Mouse (Mus musculus): ENCODE measurements around the gene Trio.
A peak's percentile ranks its signal among the peaks of the same experiment; 100 is the strongest.

The Trio gene

DNA sequence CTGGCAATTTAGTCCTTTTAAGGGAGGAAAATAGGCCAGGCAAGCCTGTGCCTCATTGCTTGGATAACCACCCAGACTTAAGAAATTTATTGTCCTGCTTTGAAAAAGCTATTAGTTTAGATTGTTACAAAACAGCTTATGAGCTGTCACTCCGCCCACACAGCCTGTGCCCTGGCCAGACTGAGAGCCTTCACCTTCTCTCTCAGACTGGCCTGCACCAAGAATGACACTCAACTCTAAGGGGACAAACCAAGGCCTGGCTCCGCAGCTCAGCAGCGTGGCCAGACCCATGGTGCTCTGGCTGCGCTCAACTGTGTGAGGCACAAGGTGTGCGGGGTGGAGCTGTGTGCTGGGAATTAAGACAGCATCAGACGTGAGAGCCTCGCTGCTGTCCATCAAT, 254.1 kb downstream of the Trio start:
- Histone ChIP-seq H3K27me3 (ENCODE audit: control insufficient read depth, insufficient read depth, low read length, poor library complexity, severe bottlenecking) (no peaks in the 10 kb centered on the region), H3K36me3 (ENCODE audit: control insufficient read depth, insufficient read depth, low read length, poor library complexity, severe bottlenecking) (no peaks in the 10 kb centered on the region)
- DNase-seq (ENCODE audit: low read depth, low spot score), result peak; percentile 42

- DNase-seq (ENCODE audit: low read depth, low spot score), result peak; percentile 69
- H3K36me3 ChIP-seq (ENCODE audit: control insufficient read depth, insufficient read depth, low read length, poor library complexity, severe bottlenecking), result no peaks in the 10 kb centered on the region
- H3K27me3 ChIP-seq (ENCODE audit: control insufficient read depth, insufficient read depth, low read length, poor library complexity, severe bottlenecking), result no peaks in the 10 kb centered on the region
These were observed 255.0 kb downstream of the Trio start for GRCm38 (mm10) chr15:27770513-27771196.

- Histone ChIP-seq H3K36me3 (ENCODE audit: control insufficient read depth, insufficient read depth, low read length, poor library complexity, severe bottlenecking) (no peaks in the 10 kb centered on the region), H3K27me3 (ENCODE audit: control insufficient read depth, insufficient read depth, low read length, poor library complexity, severe bottlenecking) (no peaks in the 10 kb centered on the region)
- no peak for DNase-seq (ENCODE audit: low read depth, low spot score)
These were observed 264.2 kb downstream of the Trio start for GRCm38 (mm10) chr15:27761416-27761815.

GRCm38 (mm10) chr15:27760655-27761054, 265.0 kb downstream of the Trio start:
- H3K36me3 ChIP-seq (ENCODE audit: control insufficient read depth, insufficient read depth, low read length, poor library complexity, severe bottlenecking), result no peaks in the 10 kb centered on the region
- no peaks in the 10 kb centered on the region for H3K27me3 ChIP-seq (ENCODE audit: control insufficient read depth, insufficient read depth, low read length, poor library complexity, severe bottlenecking)
- DNase-seq (ENCODE audit: low read depth, low spot score), result no peak

DNA sequence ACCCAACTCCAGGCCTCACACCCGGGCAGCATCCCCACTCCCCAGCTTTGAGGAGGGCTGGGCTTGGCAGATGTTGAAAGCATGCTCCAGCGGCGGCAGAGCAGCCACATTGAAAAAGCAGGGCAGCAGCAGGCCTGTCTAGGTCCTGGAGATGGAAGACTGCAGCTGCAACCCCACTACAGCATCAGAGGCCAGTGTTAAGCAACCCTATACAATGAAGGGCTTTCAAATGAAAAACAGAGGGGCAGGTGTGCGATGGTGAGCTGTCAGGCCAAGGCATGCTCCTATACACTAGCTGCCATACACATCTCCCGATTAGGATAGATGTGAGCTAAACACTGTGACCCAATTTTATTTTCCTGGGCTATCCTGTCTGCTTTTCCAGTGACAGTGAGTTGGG, 265.8 kb downstream of the Trio start:
- no peaks in the 10 kb centered on the region for H3K27me3 ChIP-seq (ENCODE audit: control insufficient read depth, insufficient read depth, low read length, poor library complexity, severe bottlenecking)
- no peak for DNase-seq (ENCODE audit: low read depth, low spot score)
- H3K36me3 ChIP-seq (ENCODE audit: control insufficient read depth, insufficient read depth, low read length, poor library complexity, severe bottlenecking), result no peaks in the 10 kb centered on the region

DNA sequence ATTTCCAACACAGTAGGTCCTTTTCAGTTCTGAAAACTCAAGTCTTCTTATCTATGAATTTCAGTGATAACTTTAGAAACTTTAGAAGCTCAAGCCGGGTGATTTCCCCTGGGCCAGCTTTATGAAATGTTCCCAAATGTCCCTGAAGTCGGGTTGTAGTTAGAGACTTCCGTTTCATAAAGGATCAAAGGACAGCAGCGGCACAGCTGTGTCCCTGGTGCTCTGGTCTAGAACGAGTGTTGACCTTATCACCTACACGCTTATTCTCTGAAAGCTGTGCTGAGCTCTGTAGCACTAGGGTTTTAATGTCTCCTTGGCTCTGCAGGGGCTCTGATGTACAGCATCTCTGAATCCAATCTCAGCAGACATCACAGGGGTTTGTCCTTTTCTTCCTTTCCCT, 267.0 kb downstream of the Trio start:
- Histone ChIP-seq H3K27me3 (ENCODE audit: control insufficient read depth, insufficient read depth, low read length, poor library complexity, severe bottlenecking) (no peaks in the 10 kb centered on the region), H3K36me3 (ENCODE audit: control insufficient read depth, insufficient read depth, low read length, poor library complexity, severe bottlenecking) (no peaks in the 10 kb centered on the region)
- no peak for DNase-seq (ENCODE audit: low read depth, low spot score)

DNA sequence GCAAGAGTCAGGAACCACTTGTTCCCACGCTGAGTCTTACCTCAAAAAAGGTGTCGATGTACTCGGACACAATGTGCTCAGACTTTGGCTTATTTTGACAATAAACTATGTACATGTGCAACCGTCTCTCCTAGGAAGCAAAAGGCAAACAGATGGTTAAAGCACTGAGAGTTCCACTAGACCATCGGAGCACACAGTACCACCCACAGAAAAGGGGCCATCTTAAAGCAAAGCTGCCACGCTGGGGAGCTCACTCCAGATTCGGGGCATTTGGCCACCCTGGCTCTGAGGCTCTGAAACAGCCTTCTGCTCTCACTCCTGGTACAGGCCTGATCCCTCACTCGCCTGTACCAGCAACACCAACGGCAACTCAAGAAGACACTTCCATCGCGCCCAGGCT, 269.2 kb downstream of the Trio start:
- Histone ChIP-seq H3K27me3 (ENCODE audit: control insufficient read depth, insufficient read depth, low read length, poor library complexity, severe bottlenecking) (no peaks in the 10 kb centered on the region), H3K36me3 (ENCODE audit: control insufficient read depth, insufficient read depth, low read length, poor library complexity, severe bottlenecking) (no peaks in the 10 kb centered on the region)
- DNase-seq (ENCODE audit: low read depth, low spot score), result no peak

DNA sequence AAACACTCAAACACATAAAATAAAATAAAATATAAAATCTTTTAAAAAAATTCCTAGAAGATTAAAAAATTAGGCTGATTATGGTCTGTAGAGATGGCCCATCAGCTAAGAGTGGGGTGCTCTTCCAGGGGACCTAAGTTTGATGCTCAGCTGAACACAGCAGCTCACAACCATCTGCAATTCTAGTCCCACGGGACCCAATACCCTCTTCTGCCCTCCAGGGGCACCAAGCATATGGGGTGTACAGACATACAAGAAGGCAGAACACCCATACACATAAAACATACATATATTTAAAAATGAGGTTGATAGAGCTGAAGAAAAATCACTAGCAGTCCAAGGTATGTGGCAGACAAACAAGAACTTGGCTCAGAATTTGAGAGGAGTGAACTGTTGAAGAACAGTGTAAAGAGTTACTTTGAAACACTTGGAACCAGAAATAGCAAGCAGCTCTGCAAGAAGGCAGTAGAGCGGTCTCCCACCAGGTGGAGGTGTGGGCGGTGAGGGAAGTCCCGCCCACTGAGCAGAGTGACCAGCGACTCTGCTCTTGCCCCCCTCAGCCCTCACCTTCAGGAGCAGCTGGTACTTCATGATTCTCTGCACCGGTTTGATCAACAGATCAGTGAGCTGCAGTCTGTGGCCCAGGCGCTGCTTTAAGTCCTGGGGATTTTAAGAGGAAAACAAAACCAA, 270.9 kb downstream of the Trio start:
- DNase-seq (ENCODE audit: low read depth, low spot score), result peak; percentile 70
- Histone ChIP-seq H3K36me3 (ENCODE audit: control insufficient read depth, insufficient read depth, low read length, poor library complexity, severe bottlenecking) (peaks cover 1% of the 10 kb centered on the region; the same call in 1 of the 2 replicates), H3K27me3 (ENCODE audit: control insufficient read depth, insufficient read depth, low read length, poor library complexity, severe bottlenecking) (no peaks in the 10 kb centered on the region)

DNA sequence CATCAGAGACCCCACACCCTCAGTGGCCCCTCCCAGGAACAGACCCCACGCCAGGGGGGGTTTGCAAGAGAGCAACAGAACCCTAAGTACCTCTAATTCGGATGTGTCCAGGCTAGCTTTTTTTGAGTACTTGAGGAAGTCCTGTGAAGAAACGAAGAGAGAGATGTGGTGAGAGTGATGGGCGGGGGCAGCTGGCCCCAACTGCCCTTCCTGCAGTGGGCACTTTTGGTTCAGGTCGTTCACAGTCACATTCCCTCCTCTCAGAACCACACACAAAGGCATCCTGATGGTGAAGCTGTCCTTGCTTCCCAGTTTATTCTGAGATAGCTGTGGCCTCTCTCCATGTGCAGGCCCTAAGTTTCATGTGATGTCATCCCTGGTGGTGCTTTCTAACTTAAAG, 271.7 kb downstream of the Trio start:
- Histone ChIP-seq H3K36me3 (ENCODE audit: control insufficient read depth, insufficient read depth, low read length, poor library complexity, severe bottlenecking) (peaks cover 2% of the 10 kb centered on the region; the same call in 1 of the 2 replicates), H3K27me3 (ENCODE audit: control insufficient read depth, insufficient read depth, low read length, poor library complexity, severe bottlenecking) (no peaks in the 10 kb centered on the region)
- no peak for DNase-seq (ENCODE audit: low read depth, low spot score)

GRCm38 (mm10) chr15:27752677-27753342, 272.8 kb downstream of the Trio start:
- DNase-seq (ENCODE audit: low read depth, low spot score), result no peak
- Histone ChIP-seq H3K27me3 (ENCODE audit: control insufficient read depth, insufficient read depth, low read length, poor library complexity, severe bottlenecking) (no peaks in the 10 kb centered on the region), H3K36me3 (ENCODE audit: control insufficient read depth, insufficient read depth, low read length, poor library complexity, severe bottlenecking) (peaks cover 2% of the 10 kb centered on the region)

GRCm38 (mm10) chr15:27751612-27752405, 273.8 kb downstream of the Trio start:
- DNase-seq (ENCODE audit: low read depth, low spot score), result peak; percentile 82
- Histone ChIP-seq H3K36me3 (ENCODE audit: control insufficient read depth, insufficient read depth, low read length, poor library complexity, severe bottlenecking) (peaks cover 2% of the 10 kb centered on the region), H3K27me3 (ENCODE audit: control insufficient read depth, insufficient read depth, low read length, poor library complexity, severe bottlenecking) (no peaks in the 10 kb centered on the region)

- H3K27me3 ChIP-seq (ENCODE audit: control insufficient read depth, insufficient read depth, low read length, poor library complexity, severe bottlenecking), result no peaks in the 10 kb centered on the region
- DNase-seq (ENCODE audit: low read depth, low spot score), result no peak
- H3K36me3 ChIP-seq (ENCODE audit: control insufficient read depth, insufficient read depth, low read length, poor library complexity, severe bottlenecking), result peaks cover 2% of the 10 kb centered on the region
These were observed 276.9 kb downstream of the Trio start for GRCm38 (mm10) chr15:27748739-27749138.

- Histone ChIP-seq H3K36me3 (ENCODE audit: control insufficient read depth, insufficient read depth, low read length, poor library complexity, severe bottlenecking) (peaks cover 2% of the 10 kb centered on the region), H3K27me3 (ENCODE audit: control insufficient read depth, insufficient read depth, low read length, poor library complexity, severe bottlenecking) (no peaks in the 10 kb centered on the region)
- DNase-seq (ENCODE audit: low read depth, low spot score), result no peak
These were observed 278.1 kb downstream of the Trio start for GRCm38 (mm10) chr15:27747512-27747911.

- H3K36me3 ChIP-seq (ENCODE audit: control insufficient read depth, insufficient read depth, low read length, poor library complexity, severe bottlenecking), result peaks cover 3% of the 10 kb centered on the region
- no peaks in the 10 kb centered on the region for H3K27me3 ChIP-seq (ENCODE audit: control insufficient read depth, insufficient read depth, low read length, poor library complexity, severe bottlenecking)
These were observed 280.7 kb downstream of the Trio start for GRCm38 (mm10) chr15:27744995-27745394.

More at GRCm38 (mm10) chr15:27744995-27745394, 280.7 kb downstream of the Trio start:
- no peak for DNase-seq (ENCODE audit: low read depth, low spot score)
